Comparison of ENCODE assay signal across 14 mouse cellular contexts in genomic region chr6:54704539-54704845, GRCm38 (mm10). TPM values are rescaled to one million over a fixed set of nuclear protein-coding genes. Genes with fewer than 3 reads are reported as not detected.
DNase-seq lines count a peak whose midpoint lies in the region; ATAC-seq lines count a peak whose summit lies in the region.
"Had no signal": no experiment of that assay in that cellular context is flagged by ENCODE, and none has a peak within 500 bp of the region (broad histone marks: within the 10 kb centered on the region; RNA-seq: fewer than 3 reads in every experiment).

No protein-coding gene starts in this region.

- H3K4me3 ChIP-seq in embryonic facial prominence, embryonic 10.5 days, result no peak overlapping the region
- H3K4me3 ChIP-seq in forebrain, embryonic 10.5 days, result no peak overlapping the region
- no peak overlapping the region for H3K4me3 ChIP-seq in hindbrain, embryonic 12.5 days
- H3K4me3 ChIP-seq in midbrain, embryonic 14.5 days (replicated peaks; ENCODE audit: low read depth, low read length), result no peak overlapping the region
- H3K4me3 ChIP-seq: heart, embryonic 15.5 days; limb, embryonic 13.5 days had no signal

- no peak overlapping the region for H3K9ac ChIP-seq in hindbrain, embryonic 12.5 days
- H3K9ac ChIP-seq in midbrain, embryonic 14.5 days (replicated peaks; ENCODE audit: low read length), result peak overlapping the region; percentile 26; the same call in 1 of the 2 replicates
- H3K9ac ChIP-seq: heart, embryonic 15.5 days; limb, embryonic 13.5 days; lung, embryonic 14.5 days had no signal

- peaks cover 25% of the 10 kb centered on the region for H3K4me1 ChIP-seq in embryonic facial prominence, embryonic 10.5 days
- peaks cover 38% of the 10 kb centered on the region for H3K4me1 ChIP-seq in forebrain, embryonic 10.5 days
- H3K4me1 ChIP-seq in hindbrain, embryonic 12.5 days, result peaks cover 24% of the 10 kb centered on the region
- H3K4me1 ChIP-seq in midbrain, embryonic 14.5 days (ENCODE audit: control insufficient read depth, insufficient read depth, low read length), result peaks cover 27% of the 10 kb centered on the region

- 30% methylated on average over 6 of the region's 6 CpGs for WGBS in embryonic facial prominence, embryonic 10.5 days
- WGBS in forebrain, embryonic 10.5 days, result 28% methylated on average over 6 of the region's 6 CpGs
- WGBS in hindbrain, embryonic 12.5 days, result 28% methylated on average over 6 of the region's 6 CpGs
- 29% methylated on average over 6 of the region's 6 CpGs for WGBS in midbrain, embryonic 14.5 days

- H3K27me3 ChIP-seq in embryonic facial prominence, embryonic 10.5 days (replicated peaks; ENCODE audit: low read depth, poor library complexity, severe bottlenecking), result peaks cover 46% of the 10 kb centered on the region
- H3K27me3 ChIP-seq in forebrain, embryonic 10.5 days (ENCODE audit: poor library complexity, severe bottlenecking), result peaks cover 52% of the 10 kb centered on the region
- peaks cover 6% of the 10 kb centered on the region; the same call in 1 of the 2 replicates for H3K27me3 ChIP-seq in hindbrain, embryonic 12.5 days
- H3K27me3 ChIP-seq in midbrain, embryonic 14.5 days (ENCODE audit: control insufficient read depth, insufficient read depth, low read length), result no peaks in the 10 kb centered on the region

- no peak for DNase-seq in embryonic facial prominence, embryonic 10.5 days (ENCODE audit: low spot score)
- DNase-seq in forebrain, embryonic 10.5 days (ENCODE audit: extremely low spot score, low spot score), result no peak
- DNase-seq in midbrain, embryonic 14.5 days, result peak; percentile 33
- DNase-seq in urinary bladder, postnatal 14 days (ENCODE audit: low spot score), result no peak
- no peak for DNase-seq in kidney, postnatal 4 days
- DNase-seq in frontal cortex, postnatal 36 days (ENCODE audit: low spot score in 2 of 2), result no peak
- DNase-seq: adrenal gland, postnatal 36 days; gastrocnemius, postnatal 36 days; kidney, adult 8-10 months; lung, embryonic 14.5 days; right cerebral cortex, adult 18-20 months had no signal

- peak; percentile 28 for ATAC-seq in hindbrain, embryonic 12.5 days (ENCODE audit: low FRiP score)
- ATAC-seq in midbrain, embryonic 14.5 days (ENCODE audit: low FRiP score, low TSS enrichment), result 0 out of 2 replicates have a peak, but pooled peaks have one; percentile 21

- no peak overlapping the region for H3K4me2 ChIP-seq in hindbrain, embryonic 12.5 days (replicated peaks)
- H3K4me2 ChIP-seq in midbrain, embryonic 14.5 days (ENCODE audit: low read length), result no peak overlapping the region
- H3K4me2 ChIP-seq: heart, embryonic 15.5 days; limb, embryonic 13.5 days; lung, embryonic 14.5 days had no signal

- H3K36me3 ChIP-seq in embryonic facial prominence, embryonic 10.5 days (replicated peaks), result no peaks in the 10 kb centered on the region
- H3K36me3 ChIP-seq in forebrain, embryonic 10.5 days (replicated peaks), result no peaks in the 10 kb centered on the region
- H3K36me3 ChIP-seq in hindbrain, embryonic 12.5 days, result no peaks in the 10 kb centered on the region
- H3K36me3 ChIP-seq in midbrain, embryonic 14.5 days (ENCODE audit: control insufficient read depth, insufficient read depth, low read length), result no peaks in the 10 kb centered on the region
- H3K36me3 ChIP-seq: heart, embryonic 15.5 days; limb, embryonic 13.5 days had no signal

- 0 out of 2 replicates have a peak overlapping the region, but pooled peaks have one; percentile 14 for H3K27ac ChIP-seq in embryonic facial prominence, embryonic 10.5 days (replicated peaks)
- peak overlapping the region; percentile 70 for H3K27ac ChIP-seq in forebrain, embryonic 10.5 days
- H3K27ac ChIP-seq in hindbrain, embryonic 12.5 days, result peak overlapping the region; percentile 69; the same call in 1 of the 2 replicates
- peak overlapping the region; percentile 78 for H3K27ac ChIP-seq in midbrain, embryonic 14.5 days (replicated peaks; ENCODE audit: low read depth, low read length)
- H3K27ac ChIP-seq: heart, embryonic 15.5 days; limb, embryonic 13.5 days had no signal

- H3K9me3 ChIP-seq in embryonic facial prominence, embryonic 10.5 days, result no peaks in the 10 kb centered on the region
- H3K9me3 ChIP-seq in forebrain, embryonic 10.5 days, result no peaks in the 10 kb centered on the region
- no peaks in the 10 kb centered on the region for H3K9me3 ChIP-seq in hindbrain, embryonic 12.5 days (replicated peaks)
- no peaks in the 10 kb centered on the region for H3K9me3 ChIP-seq in midbrain, embryonic 14.5 days (ENCODE audit: control insufficient read depth, low read length)
- H3K9me3 ChIP-seq: heart, embryonic 15.5 days; limb, embryonic 13.5 days had no signal

RNA-seq across cellular contexts. Expression of gene Mturn, which starts 23.1 kb away (rescaled TPM):
- polyA plus RNA-seq in embryonic facial prominence, embryonic 10.5 days (2016; fragmentation: Nextera tagmentation; extraction: Ambion mirVana), result 8.6 and 9.1 TPM in 2 replicates
- 7.9 and 10.0 TPM in 2 replicates for polyA plus RNA-seq in forebrain, embryonic 10.5 days (2016; fragmentation: Nextera tagmentation; extraction: Ambion mirVana)
- 54.5 and 59.9 TPM in 2 replicates for polyA plus RNA-seq in hindbrain, embryonic 12.5 days (2016; fragmentation: Nextera tagmentation; extraction: Ambion mirVana)
- 82.8 and 114 TPM in 2 replicates for polyA plus RNA-seq in midbrain, embryonic 14.5 days (2014; fragmentation: Nextera tagmentation; extraction: Ambion mirVana)

Comparison
In these comparisons a context has a peak if more than half of its experiments do, and no peak if none do; other contexts are left out.
1. H3K27ac ChIP-seq: peak in every context shown above with its lines; median percentile 78 in midbrain, embryonic 14.5 days; 70 in forebrain, embryonic 10.5 days; 69 in hindbrain, embryonic 12.5 days; 14 in embryonic facial prominence, embryonic 10.5 days.